Mouse (Mus musculus) C2C12 (cell line): ENCODE measurements around the gene Srxn1. TPM values are rescaled to one million over a fixed set of nuclear protein-coding genes. Genes with fewer than 3 reads are reported as not detected.

Source experiments
- H3K27me3 ChIP-seq: one replicate; pipeline ENCODE4 v1.6.1; 2011; ENCODE audit not compliant: control insufficient read depth, insufficient read depth, insufficient read length
- H3K36me3 ChIP-seq: one replicate; pipeline ENCODE4 v1.6.1; 2011; ENCODE audit not compliant: control insufficient read depth, insufficient read depth
- H3K4me3 ChIP-seq: one replicate; pipeline ENCODE4 v1.5.1; 2011; ENCODE audit warnings: mild to moderate bottlenecking, control low read depth; ENCODE audit not compliant: poor library complexity, insufficient read depth, severe bottlenecking
- H3K79me2 ChIP-seq: one replicate; pipeline ENCODE4 v1.6.1; 2011; ENCODE audit not compliant: control insufficient read depth, insufficient read depth
- H3K79me3 ChIP-seq: one replicate; pipeline ENCODE4 v1.6.1; 2011; ENCODE audit warnings: low read depth, control low read depth
- H3ac ChIP-seq: one replicate; pipeline ENCODE3; 2011; ENCODE audit warnings: low read depth; ENCODE audit not compliant: control insufficient read depth, insufficient read length
- CEBPB ChIP-seq: IDR thresholded peaks from one replicate; pipeline ENCODE4 v1.6.1; 2011; ENCODE audit warnings: low read depth, mild to moderate bottlenecking, control low read depth, moderate library complexity
- CTCF ChIP-seq: IDR thresholded peaks from one replicate; pipeline ENCODE4 v1.5.1; 2011; ENCODE audit not compliant: control insufficient read depth, insufficient read depth, insufficient read length
- FOSL1 ChIP-seq: IDR thresholded peaks from one replicate; pipeline ENCODE4 v1.8.0; 2011; ENCODE audit warnings: mild to moderate bottlenecking, low read length; ENCODE audit not compliant: poor library complexity, insufficient read depth, severe bottlenecking
- MAX ChIP-seq: IDR thresholded peaks from one replicate; pipeline ENCODE4 v1.6.1; 2011; ENCODE audit warnings: mild to moderate bottlenecking, control low read depth
- MYOD1 ChIP-seq: IDR thresholded peaks from one replicate; pipeline ENCODE4 v1.6.1; 2011; ENCODE audit warnings: low read depth; ENCODE audit not compliant: control insufficient read depth, insufficient read length
- MYOG ChIP-seq: IDR thresholded peaks from one replicate; pipeline ENCODE4 v1.6.1; 2011; ENCODE audit not compliant: control insufficient read depth, insufficient read length; ENCODE audit errors: extremely low read depth
- USF1 ChIP-seq: IDR thresholded peaks from one replicate; pipeline ENCODE4 v1.6.1; 2011; ENCODE audit warnings: low read depth, mild to moderate bottlenecking, control low read depth, moderate library complexity
- polyA plus RNA-seq: library from polyadenylated mRNA; unstranded; fragments of >200 nt; fragmentation: generic; extraction: Trizol; gene quantifications from one replicate; pipeline ENCODE4 v1.2.1, GENCODE M21; 2012; ENCODE audit warnings: missing spikeins

Gene Srxn1
- polyA plus RNA-seq, 1 experiment = 60.3 TPM

DNA sequence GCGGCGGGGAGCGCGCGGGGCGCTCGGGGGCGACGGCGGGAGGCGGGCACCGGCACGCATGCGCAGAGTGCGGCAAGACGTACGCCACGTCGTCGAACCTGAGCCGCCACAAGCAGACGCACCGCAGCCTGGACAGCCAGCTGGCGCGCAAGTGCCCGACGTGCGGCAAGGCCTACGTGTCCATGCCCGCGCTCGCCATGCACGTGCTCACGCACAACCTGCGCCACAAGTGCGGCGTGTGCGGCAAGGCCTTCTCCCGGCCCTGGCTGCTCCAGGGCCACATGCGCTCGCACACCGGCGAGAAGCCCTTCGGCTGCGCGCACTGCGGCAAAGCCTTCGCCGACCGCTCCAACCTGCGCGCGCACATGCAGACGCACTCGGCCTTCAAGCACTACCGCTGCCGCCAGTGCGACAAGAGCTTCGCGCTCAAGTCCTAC is 11.9 kb upstream of the Srxn1 start:
- no peaks in the 10 kb centered on the region for H3K36me3 ChIP-seq
- no peaks in the 10 kb centered on the region for H3K79me2 ChIP-seq
- no peaks in the 10 kb centered on the region for H3K79me3 ChIP-seq
- no peak overlapping the region for H3ac ChIP-seq
- peaks cover 9% of the 10 kb centered on the region for H3K27me3 ChIP-seq
- no peak overlapping the region for H3K4me3 ChIP-seq
- TF ChIP-seq CEBPB = no peak
- no peak for TF ChIP-seq FOSL1
- no peak for TF ChIP-seq MYOD1
- TF ChIP-seq MAX = no peak
- no peak for TF ChIP-seq MYOG
- TF ChIP-seq USF1 = no peak
- TF ChIP-seq CTCF = no peak

DNA sequence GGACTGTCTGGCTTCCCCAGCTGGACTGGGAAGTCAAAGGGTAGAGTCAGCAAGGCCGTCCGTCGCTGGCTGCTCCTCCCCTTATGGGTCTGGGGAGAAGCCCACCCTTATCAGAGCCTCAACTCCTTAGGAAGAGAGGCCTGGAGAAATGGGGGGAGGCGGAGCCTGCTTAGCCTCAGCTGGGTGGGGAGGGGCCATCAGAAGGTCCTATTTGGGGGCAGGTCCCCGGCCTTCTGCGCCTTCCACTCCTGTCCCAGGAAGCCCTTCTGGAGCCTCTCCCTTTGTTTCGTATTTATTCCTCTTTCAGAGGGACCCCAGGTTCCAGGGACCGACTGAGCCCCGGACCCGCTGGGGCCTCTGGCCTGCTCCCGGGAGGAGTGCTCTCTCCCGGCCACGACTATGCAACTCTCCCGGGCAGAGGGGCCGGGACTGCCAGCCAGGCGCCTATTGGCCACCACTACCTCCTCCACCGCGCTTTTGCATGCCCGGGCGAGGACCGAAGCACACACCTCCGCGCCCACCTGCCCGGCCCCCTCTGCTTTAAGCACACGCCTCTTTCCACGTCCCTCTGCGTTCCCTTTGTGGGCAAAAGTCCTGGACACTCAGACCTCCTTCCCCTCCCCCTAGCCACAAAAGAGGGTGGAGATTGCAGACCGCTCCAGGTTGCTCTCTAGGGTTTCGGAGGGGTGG is 10.3 kb upstream of the Srxn1 start:
- H3K27me3 ChIP-seq = peaks cover 10% of the 10 kb centered on the region
- H3K4me3 ChIP-seq = no peak overlapping the region
- no peaks in the 10 kb centered on the region for H3K79me3 ChIP-seq
- H3K36me3 ChIP-seq = no peaks in the 10 kb centered on the region
- no peaks in the 10 kb centered on the region for H3K79me2 ChIP-seq
- TF ChIP-seq USF1 = no peak
- TF ChIP-seq FOSL1 = no peak
- TF ChIP-seq MAX = no peak
- TF ChIP-seq CTCF = no peak
- no peak for TF ChIP-seq MYOG
- TF ChIP-seq MYOD1 = no peak
- TF ChIP-seq CEBPB = no peak
- H3ac ChIP-seq = no peak overlapping the region

DNA sequence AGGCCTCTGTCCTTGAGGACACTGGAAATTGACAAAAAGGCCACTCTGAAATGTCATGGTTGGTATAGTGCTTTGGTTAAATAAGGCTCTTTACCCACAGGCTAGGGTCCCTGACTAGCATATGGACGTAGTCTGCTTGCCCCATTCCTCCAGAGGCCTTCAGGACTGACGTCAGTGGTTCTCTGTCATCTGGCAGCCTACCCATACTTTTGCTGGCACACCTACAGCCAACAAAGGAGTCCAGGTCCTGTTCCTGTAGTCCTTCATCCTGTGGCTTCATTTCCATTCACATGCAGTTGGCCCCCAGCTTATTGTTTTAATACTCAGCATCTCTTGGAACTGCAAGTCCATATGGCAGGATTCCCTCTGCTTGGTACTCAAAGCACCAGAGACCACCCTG is 8.4 kb upstream of the Srxn1 start:
- H3K36me3 ChIP-seq = no peaks in the 10 kb centered on the region
- no peaks in the 10 kb centered on the region for H3K79me2 ChIP-seq
- H3K4me3 ChIP-seq = no peak overlapping the region
- H3K79me3 ChIP-seq = no peaks in the 10 kb centered on the region
- no peak overlapping the region for H3ac ChIP-seq
- H3K27me3 ChIP-seq = peaks cover 11% of the 10 kb centered on the region
- no peak for TF ChIP-seq MAX
- no peak for TF ChIP-seq FOSL1
- TF ChIP-seq CTCF = no peak
- no peak for TF ChIP-seq USF1
- TF ChIP-seq MYOG = no peak
- TF ChIP-seq CEBPB = no peak
- TF ChIP-seq MYOD1 = no peak

DNA sequence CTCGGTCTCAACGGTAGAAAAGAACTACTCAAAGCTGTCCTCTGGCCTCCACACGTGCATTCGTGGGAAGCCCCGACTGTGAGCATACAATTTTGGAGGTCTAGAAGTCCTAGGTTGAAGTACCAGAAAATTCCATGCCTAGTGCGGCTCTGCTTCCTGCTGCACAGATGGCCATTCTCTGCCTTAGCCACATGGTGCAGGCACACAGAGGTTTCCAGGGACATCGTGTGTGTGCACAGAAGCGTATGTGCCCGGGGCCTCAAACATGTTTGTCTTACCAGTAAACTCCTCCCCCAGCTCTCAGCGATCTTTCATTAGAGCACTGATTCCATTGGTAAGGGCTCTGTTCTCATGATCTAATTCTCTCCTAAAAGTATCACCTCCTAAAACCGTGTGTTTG is 7.4 kb upstream of the Srxn1 start:
- Histone ChIP-seq H3ac (no peak overlapping the region), H3K79me2 (no peaks in the 10 kb centered on the region), H3K27me3 (peaks cover 13% of the 10 kb centered on the region), H3K36me3 (no peaks in the 10 kb centered on the region), H3K79me3 (no peaks in the 10 kb centered on the region), H3K4me3 (no peak overlapping the region)
- TF ChIP-seq USF1 (no peak), CTCF (no peak), MAX (no peak), FOSL1 (no peak), CEBPB (no peak), MYOD1 (no peak), MYOG (no peak)

DNA sequence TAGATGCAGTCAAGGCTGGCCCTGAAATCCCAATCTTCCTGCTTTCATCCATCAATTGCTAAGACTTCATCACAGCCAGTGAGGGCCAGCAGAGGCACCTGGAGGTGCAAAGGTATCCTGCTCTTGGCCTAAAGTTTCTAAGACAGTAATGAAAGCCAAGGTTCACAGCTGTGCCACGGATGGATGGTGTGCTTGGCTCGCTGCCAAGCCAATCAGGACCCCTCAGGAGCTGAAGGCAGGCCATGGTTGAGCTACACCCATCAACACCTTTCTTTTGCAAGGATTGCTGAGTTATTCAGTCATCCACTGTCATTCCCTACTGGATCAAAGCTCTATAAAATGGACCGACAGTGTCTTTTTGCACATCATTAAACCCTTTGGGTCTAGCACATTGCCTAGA is 5.8 kb upstream of the Srxn1 start:
- no peak for TF ChIP-seq MYOD1

DNA sequence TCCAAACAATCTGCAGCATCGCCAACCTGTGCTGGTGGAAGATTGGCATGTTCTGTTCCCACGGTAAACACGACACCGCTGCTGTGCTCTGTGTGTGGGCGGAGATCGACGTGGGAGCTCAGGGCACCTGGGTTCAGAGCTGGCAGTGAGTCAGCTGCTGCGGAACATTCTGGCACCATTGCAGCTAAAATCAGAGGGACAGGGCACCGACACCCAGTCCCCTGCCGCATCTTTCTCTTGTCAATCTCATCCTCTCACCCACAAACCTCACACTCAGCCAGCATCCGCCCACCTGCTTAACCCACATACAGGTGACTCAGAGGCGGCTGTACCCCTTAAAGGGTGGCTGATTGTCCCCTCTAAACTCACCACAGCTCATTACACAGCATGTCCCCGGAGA is 3.6 kb upstream of the Srxn1 start:
- Histone ChIP-seq H3K79me2 (peaks cover 12% of the 10 kb centered on the region), H3K4me3 (no peak overlapping the region), H3K36me3 (no peaks in the 10 kb centered on the region), H3ac (no peak overlapping the region), H3K79me3 (peaks cover 9% of the 10 kb centered on the region), H3K27me3 (peaks cover 10% of the 10 kb centered on the region)
- TF ChIP-seq CEBPB = no peak
- no peak for TF ChIP-seq MYOG
- TF ChIP-seq USF1 = no peak
- no peak for TF ChIP-seq FOSL1
- no peak for TF ChIP-seq MYOD1
- TF ChIP-seq MAX = no peak
- TF ChIP-seq CTCF = no peak

More for the DNA sequence above, 5.8 kb upstream of the Srxn1 start:
- H3K36me3 ChIP-seq = no peaks in the 10 kb centered on the region
- peaks cover 13% of the 10 kb centered on the region for H3K27me3 ChIP-seq
- no peaks in the 10 kb centered on the region for H3K79me3 ChIP-seq
- no peak overlapping the region for H3K4me3 ChIP-seq
- no peak overlapping the region for H3ac ChIP-seq
- H3K79me2 ChIP-seq = no peaks in the 10 kb centered on the region
